Mouse (Mus musculus): ENCODE data around the gene Ciao1. TPM values are rescaled to one million over a fixed set of nuclear protein-coding genes. Genes with fewer than 3 reads are reported as not detected.

Ciao1 gene
- polyA plus RNA-seq (2014; fragmentation: Illumina TruSeq; extraction: RNeasy Lipid Tissue Mini Kit (QIAGEN cat#74804); ENCODE audit: low replicate concordance), result 22.9 TPM

DNA sequence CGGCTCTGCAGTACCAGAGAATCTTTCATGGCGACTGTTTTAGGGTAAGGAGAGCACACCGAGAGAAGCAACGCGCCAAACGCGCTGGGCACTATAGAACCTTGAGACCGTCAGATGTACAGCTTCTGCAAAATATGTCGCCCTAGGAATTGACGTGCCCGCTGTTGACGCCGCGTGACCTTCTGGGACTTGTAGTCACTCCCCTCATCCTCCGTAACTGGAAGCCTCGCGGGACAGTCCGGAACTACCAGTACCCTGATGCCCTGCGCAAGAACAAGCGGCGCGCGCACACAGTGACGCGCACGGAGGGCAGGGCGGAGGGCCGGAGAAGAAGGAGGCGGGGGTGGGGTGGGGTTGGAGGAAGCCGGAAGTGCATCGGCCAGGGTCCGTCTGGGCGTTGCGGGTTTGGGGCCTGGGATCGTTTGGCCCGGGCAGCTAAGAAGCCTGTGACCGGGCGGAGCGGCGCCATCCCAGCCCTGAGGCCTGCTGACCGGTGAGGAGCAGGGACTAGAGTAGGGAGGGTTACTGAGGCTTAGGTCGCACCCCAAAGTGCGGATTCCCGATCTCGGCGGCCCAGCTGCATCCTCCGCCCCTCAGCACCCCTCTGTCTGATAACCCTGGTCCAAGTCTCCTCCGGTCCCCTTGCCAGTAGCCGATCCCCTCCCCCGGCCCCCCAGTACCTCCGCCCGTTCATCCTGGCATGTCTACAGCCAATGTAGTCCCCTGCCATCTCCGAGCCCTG is at the start of gene Ciao1, which contains the start of gene Tmem127:
Gene Ciao1 (minus strand): TSS at position 225 of the 742 bp plus-strand sequence.
Gene Tmem127 (plus strand): TSS at position 317 of the 742 bp plus-strand sequence.

DNA sequence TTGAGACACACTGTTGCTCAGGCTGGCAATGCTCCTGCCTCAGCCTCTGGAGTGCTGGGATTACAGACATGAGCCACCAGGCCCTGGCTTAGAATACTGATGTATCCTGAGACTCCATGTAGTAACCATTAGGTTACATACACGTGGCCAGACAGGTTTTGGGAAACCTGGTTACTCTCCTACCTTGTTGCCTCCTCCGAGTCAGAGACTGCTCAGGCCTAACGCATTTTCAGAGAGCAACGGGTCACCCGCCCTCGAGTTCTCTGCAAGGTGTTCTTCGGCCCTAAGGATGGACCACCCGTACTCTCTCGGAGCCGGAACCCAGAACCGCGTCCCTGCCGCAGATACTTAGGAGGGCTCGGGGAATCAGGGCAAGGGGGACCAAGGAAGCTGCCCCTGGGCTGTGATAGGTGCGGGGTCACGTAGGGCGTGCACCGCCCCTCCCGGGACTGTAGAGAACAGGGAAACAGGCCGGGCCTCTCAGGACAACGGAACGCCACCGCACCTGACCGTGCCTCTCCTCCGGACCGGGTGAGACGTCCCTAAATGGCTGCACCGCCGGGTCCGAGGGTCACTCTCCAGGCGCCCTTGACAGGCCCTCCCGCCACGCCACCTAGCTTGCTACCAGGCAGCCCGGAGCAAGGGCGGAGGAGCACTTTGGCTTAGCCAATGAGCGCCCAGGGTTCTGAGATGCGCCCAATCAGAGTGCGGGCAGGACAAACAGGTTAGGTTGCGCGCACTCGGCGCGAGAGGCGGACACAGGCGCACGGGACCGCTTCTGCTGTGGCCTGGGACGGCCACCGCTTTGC is 22.1 kb upstream of the Ciao1 start, which contains the start of gene Stard7:
Gene Stard7 (plus strand): TSS at position 728 of the 809 bp plus-strand sequence.

DNA sequence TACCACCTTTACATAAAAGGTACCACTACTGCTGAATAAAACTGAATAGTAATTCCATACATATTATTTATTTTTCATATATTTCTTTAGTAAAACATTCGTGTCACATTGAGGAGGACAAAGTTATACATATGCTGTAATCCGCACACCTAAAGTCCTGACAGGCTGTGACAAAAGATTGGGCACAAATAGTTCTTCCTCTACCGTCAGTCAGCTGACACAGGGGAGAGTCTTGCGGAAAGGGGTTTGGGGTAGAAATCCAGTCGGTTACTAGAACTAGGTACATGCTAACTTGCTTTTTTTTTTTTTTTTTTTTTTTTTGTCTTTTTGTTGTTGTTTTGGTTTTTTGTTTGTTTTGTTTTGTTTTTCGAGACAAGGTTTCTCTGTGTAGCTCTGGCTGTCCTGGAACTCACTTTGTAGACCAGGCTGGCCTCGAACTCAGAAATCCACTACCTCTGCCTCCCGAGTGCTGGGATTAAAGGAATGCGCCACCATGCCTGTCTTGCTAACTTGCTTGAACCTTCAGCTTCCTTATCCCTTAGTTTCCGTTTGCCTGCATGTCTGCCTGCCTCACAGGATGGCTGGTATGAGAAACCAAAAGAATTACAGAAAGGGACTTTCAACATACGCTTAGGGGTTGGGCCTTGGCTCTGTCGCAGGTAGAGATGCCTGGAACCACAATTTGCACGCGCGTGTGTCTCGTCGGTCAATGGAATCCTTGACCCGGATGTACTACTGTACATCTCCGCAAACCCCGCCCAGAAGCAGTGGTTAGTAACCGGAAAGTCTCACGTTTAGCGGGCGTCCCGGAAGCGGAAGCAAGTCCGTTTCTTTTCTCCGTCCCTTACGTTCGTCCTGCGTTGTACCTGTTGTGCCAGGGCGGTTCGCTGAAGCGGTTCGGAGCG is 39.8 kb downstream of the Ciao1 start, which contains the start of the genes 1810024B03Rik and Snrnp200:
Gene 1810024B03Rik (minus strand): TSS at position 734 of the 905 bp plus-strand sequence.
Gene Snrnp200 (plus strand): TSS at position 840 of the 905 bp plus-strand sequence.

Other genes with a start within 250 kb of the Ciao1 start
- gene Ap4e1, start 239.1 kb downstream of the Ciao1 start, polyA plus RNA-seq (2014; fragmentation: Illumina TruSeq; extraction: RNeasy Lipid Tissue Mini Kit (QIAGEN cat#74804); ENCODE audit: low replicate concordance), result 15.4 TPM
- gene Blvra, start 177.2 kb downstream of the Ciao1 start, polyA plus RNA-seq (2014; fragmentation: Illumina TruSeq; extraction: RNeasy Lipid Tissue Mini Kit (QIAGEN cat#74804); ENCODE audit: low replicate concordance), result 23.0 TPM
- 18.8 TPM for gene Ncaph, start 113.9 kb downstream of the Ciao1 start, polyA plus RNA-seq (2014; fragmentation: Illumina TruSeq; extraction: RNeasy Lipid Tissue Mini Kit (QIAGEN cat#74804); ENCODE audit: low replicate concordance)
- 2.2 TPM for gene Itpripl1, start 104.4 kb downstream of the Ciao1 start, polyA plus RNA-seq (2014; fragmentation: Illumina TruSeq; extraction: RNeasy Lipid Tissue Mini Kit (QIAGEN cat#74804); ENCODE audit: low replicate concordance)
- 0.63 TPM for gene 1810024B03Rik, start 39.5 kb downstream of the Ciao1 start, polyA plus RNA-seq (2014; fragmentation: Illumina TruSeq; extraction: RNeasy Lipid Tissue Mini Kit (QIAGEN cat#74804); ENCODE audit: low replicate concordance)
- gene Snrnp200, start 39.4 kb downstream of the Ciao1 start, polyA plus RNA-seq (2014; fragmentation: Illumina TruSeq; extraction: RNeasy Lipid Tissue Mini Kit (QIAGEN cat#74804); ENCODE audit: low replicate concordance), result 16.6 TPM
- gene Tmem127, start 92 bp upstream of the Ciao1 start, polyA plus RNA-seq (2014; fragmentation: Illumina TruSeq; extraction: RNeasy Lipid Tissue Mini Kit (QIAGEN cat#74804); ENCODE audit: low replicate concordance), result 46.4 TPM
- 123 TPM for gene Stard7, start 22.4 kb upstream of the Ciao1 start, polyA plus RNA-seq (2014; fragmentation: Illumina TruSeq; extraction: RNeasy Lipid Tissue Mini Kit (QIAGEN cat#74804); ENCODE audit: low replicate concordance)
- 0.82 TPM for gene Dusp2, start 88.3 kb upstream of the Ciao1 start, polyA plus RNA-seq (2014; fragmentation: Illumina TruSeq; extraction: RNeasy Lipid Tissue Mini Kit (QIAGEN cat#74804); ENCODE audit: low replicate concordance)
- not detected for gene Astl, start 90.8 kb upstream of the Ciao1 start, polyA plus RNA-seq (2014; fragmentation: Illumina TruSeq; extraction: RNeasy Lipid Tissue Mini Kit (QIAGEN cat#74804); ENCODE audit: low replicate concordance)
- gene Adra2b, start 115.4 kb upstream of the Ciao1 start, polyA plus RNA-seq (2014; fragmentation: Illumina TruSeq; extraction: RNeasy Lipid Tissue Mini Kit (QIAGEN cat#74804); ENCODE audit: low replicate concordance), result 0.11 TPM
- gene Gpat2, start 177.4 kb upstream of the Ciao1 start, polyA plus RNA-seq (2014; fragmentation: Illumina TruSeq; extraction: RNeasy Lipid Tissue Mini Kit (QIAGEN cat#74804); ENCODE audit: low replicate concordance), result not detected
- 3.5 TPM for gene Fahd2a, start 196.7 kb upstream of the Ciao1 start, polyA plus RNA-seq (2014; fragmentation: Illumina TruSeq; extraction: RNeasy Lipid Tissue Mini Kit (QIAGEN cat#74804); ENCODE audit: low replicate concordance)

All from small intestine, adult 10 weeks (tissue).